Mouse (Mus musculus): ENCODE results near the gene Ccdc93. TPM values are rescaled to one million over a fixed set of nuclear protein-coding genes. Genes with fewer than 3 reads are reported as not detected.

Ccdc93 gene
- 10 to 100 TPM; 17.2 to 25.1 TPM for total RNA-seq (2021)

- intact Hi-C loops (cut with DNase I) = no loop called here
- DNase-seq (ENCODE audit: low spot score in 2 of 2) = peak; percentile 98 to 99
Measured at GRCm38 (mm10) chr1:121430938-121431928, at the start of gene Ccdc93. Ccdc93 (plus strand) TSS chr1:121431049.

- intact Hi-C loops (cut with DNase I) = no loop called here
- no peak for DNase-seq (ENCODE audit: low spot score in 2 of 2)
Measured at GRCm38 (mm10) chr1:121381562-121381961, 49.3 kb upstream of the Ccdc93 start.

- DNase-seq (ENCODE audit: low spot score in 2 of 2) = no peak
- intact Hi-C loops (cut with DNase I) = no loop called here
Measured at GRCm38 (mm10) chr1:121388312-121388711, 42.5 kb upstream of the Ccdc93 start.

GRCm38 (mm10) chr1:121388732-121389131 is 42.1 kb upstream of the Ccdc93 start:
- DNase-seq (ENCODE audit: low spot score in 2 of 2) = no peak
- intact Hi-C loops (cut with DNase I) = no loop called here

- DNase-seq (ENCODE audit: low spot score in 2 of 2) = no peak
- intact Hi-C loops (cut with DNase I) = no loop called here
Measured at GRCm38 (mm10) chr1:121389574-121389973, 41.3 kb upstream of the Ccdc93 start.

GRCm38 (mm10) chr1:121390003-121390402 is 40.8 kb upstream of the Ccdc93 start:
- no peak for DNase-seq (ENCODE audit: low spot score in 2 of 2)
- intact Hi-C loops (cut with DNase I) = no loop called here

- intact Hi-C loops (cut with DNase I) = no loop called here
- DNase-seq (ENCODE audit: low spot score in 2 of 2) = no peak
Measured at GRCm38 (mm10) chr1:121390421-121390820, 40.4 kb upstream of the Ccdc93 start.

GRCm38 (mm10) chr1:121390855-121391254 is 40.0 kb upstream of the Ccdc93 start:
- intact Hi-C loops (cut with DNase I) = no loop called here
- DNase-seq (ENCODE audit: low spot score in 2 of 2) = no peak

- DNase-seq (ENCODE audit: low spot score in 2 of 2) = no peak
- intact Hi-C loops (cut with DNase I) = no loop called here
Measured at GRCm38 (mm10) chr1:121393117-121393516, 37.7 kb upstream of the Ccdc93 start.

- no peak for DNase-seq (ENCODE audit: low spot score in 2 of 2)
- intact Hi-C loops (cut with DNase I) = loop anchor here (5.0 kb wide), 1 partner anchor 67 kb away; no protein-coding TSS in a partner anchor
Measured at GRCm38 (mm10) chr1:121394764-121395163, 36.1 kb upstream of the Ccdc93 start.

- intact Hi-C loops (cut with DNase I) = loop anchor here (5.0 kb wide), 1 partner anchor 69 kb away; no protein-coding TSS in a partner anchor
- DNase-seq (ENCODE audit: low spot score in 2 of 2) = no peak
Measured at GRCm38 (mm10) chr1:121396501-121396900, 34.3 kb upstream of the Ccdc93 start.

GRCm38 (mm10) chr1:121398231-121398630 is 32.6 kb upstream of the Ccdc93 start:
- intact Hi-C loops (cut with DNase I) = loop anchor here (5.0 kb wide), 1 partner anchor 71 kb away; no protein-coding TSS in a partner anchor
- DNase-seq (ENCODE audit: low spot score in 2 of 2) = no peak

- DNase-seq (ENCODE audit: low spot score in 2 of 2) = no peak
- intact Hi-C loops (cut with DNase I) = loop anchor here (5.0 kb wide), 1 partner anchor 72 kb away; no protein-coding TSS in a partner anchor
Measured at GRCm38 (mm10) chr1:121398986-121399881, 31.6 kb upstream of the Ccdc93 start.

GRCm38 (mm10) chr1:121400243-121400642 is 30.6 kb upstream of the Ccdc93 start:
- intact Hi-C loops (cut with DNase I) = loop anchor here (1.0 to 5.0 kb wide), 3 partner anchors 151 to 808 kb away; no protein-coding TSS in a partner anchor
- no peak for DNase-seq (ENCODE audit: low spot score in 2 of 2)

GRCm38 (mm10) chr1:121419084-121419483 is 11.8 kb upstream of the Ccdc93 start:
- DNase-seq (ENCODE audit: low spot score in 2 of 2) = no peak

GRCm38 (mm10) chr1:121419569-121420265 is 11.1 kb upstream of the Ccdc93 start:
- DNase-seq (ENCODE audit: low spot score in 2 of 2) = no peak
- intact Hi-C loops (cut with DNase I) = loop anchor here (5.0 kb wide), 1 partner anchor 832 kb away; no protein-coding TSS in a partner anchor

More at GRCm38 (mm10) chr1:121419084-121419483, 11.8 kb upstream of the Ccdc93 start:
- intact Hi-C loops (cut with DNase I) = loop anchor here (5.0 kb wide), 1 partner anchor 832 kb away; no protein-coding TSS in a partner anchor

GRCm38 (mm10) chr1:121430183-121430937 is 489 bp upstream of the Ccdc93 start:
- intact Hi-C loops (cut with DNase I) = no loop called here
- no peak for DNase-seq (ENCODE audit: low spot score in 2 of 2)

- intact Hi-C loops (cut with DNase I) = no loop called here
- peak; percentile 21 to 43 for DNase-seq (ENCODE audit: low spot score in 2 of 2)
Measured at GRCm38 (mm10) chr1:121435981-121436380, 5.1 kb downstream of the Ccdc93 start.

Measured in left cerebral cortex, postnatal 36 days (tissue).